Mouse (Mus musculus): ENCODE results near the gene Twnk.

Twnk gene

GRCm38 (mm10) chr19:45049523-45049922 is 44.1 kb downstream of the Twnk start:
- DNase-seq (ENCODE audit: low spot score) = no peak

DNA sequence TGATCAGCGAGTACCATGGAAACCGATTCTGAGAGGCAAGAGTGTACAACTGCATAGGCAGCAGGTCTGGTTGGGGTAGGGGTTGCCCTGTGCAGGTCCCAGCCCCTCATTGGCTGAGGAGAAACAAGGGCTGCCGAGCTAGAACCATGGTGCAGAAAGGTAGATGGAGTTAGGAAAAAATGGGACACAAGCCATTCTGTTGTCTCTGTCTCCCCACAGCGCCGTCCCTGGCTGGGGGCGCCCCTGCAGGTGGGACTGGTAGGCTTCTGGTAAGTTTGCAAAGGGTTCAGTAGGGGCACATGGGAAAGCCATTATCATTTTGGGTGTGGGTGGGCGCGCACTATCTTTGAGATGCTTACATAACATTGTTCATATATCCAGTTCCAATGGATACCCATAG is 48.0 kb downstream of the Twnk start:
- no peak for DNase-seq (ENCODE audit: low spot score)

GRCm38 (mm10) chr19:45054892-45055690 is 49.6 kb downstream of the Twnk start:
- no peak for DNase-seq (ENCODE audit: low spot score)

DNA sequence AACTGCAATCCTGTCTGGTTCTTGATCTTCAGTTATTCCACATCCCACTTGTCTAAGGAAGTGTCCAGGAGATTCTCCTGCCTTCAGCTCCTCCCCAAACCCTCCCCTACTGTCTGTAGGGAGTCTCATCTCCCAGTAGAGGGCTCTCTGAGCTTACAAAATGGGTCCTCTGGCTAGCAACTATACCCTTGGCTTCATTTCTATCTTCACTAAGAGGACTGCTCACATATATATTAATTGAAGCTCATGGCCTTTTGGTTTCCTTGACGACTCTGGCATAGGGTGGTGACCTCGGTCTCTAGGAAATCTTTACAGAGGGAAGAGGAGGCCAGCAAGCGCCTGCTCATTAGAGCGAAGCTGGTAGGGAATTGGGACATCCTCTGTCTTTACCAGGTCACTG is 50.9 kb downstream of the Twnk start:
- no peak for DNase-seq (ENCODE audit: low spot score)

- DNase-seq (ENCODE audit: low spot score) = no peak
Measured at GRCm38 (mm10) chr19:45056908-45057698, 51.6 kb downstream of the Twnk start.

DNA sequence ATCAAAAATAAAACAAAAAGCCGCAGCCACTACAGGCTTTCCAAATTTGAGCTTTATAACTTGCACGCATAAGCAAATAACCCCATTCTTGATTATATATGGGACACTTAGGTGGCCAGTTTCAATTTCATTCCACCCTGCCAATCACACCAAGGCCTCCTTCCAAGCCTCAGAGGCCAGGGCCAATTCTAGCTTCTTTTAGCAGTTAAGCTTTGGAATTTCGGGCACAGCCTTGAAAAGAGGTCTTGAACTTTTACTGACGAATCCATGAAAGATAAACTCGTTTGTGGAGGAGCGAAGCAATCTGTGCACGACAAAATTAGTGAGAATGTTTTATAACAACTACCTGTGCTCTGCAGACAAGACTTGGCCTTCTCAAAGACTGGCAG is 52.3 kb downstream of the Twnk start:
- no peak for DNase-seq (ENCODE audit: low spot score)

- DNase-seq (ENCODE audit: low spot score) = peak; percentile 98
Measured at GRCm38 (mm10) chr19:45058113-45058839, 52.8 kb downstream of the Twnk start.

DNA sequence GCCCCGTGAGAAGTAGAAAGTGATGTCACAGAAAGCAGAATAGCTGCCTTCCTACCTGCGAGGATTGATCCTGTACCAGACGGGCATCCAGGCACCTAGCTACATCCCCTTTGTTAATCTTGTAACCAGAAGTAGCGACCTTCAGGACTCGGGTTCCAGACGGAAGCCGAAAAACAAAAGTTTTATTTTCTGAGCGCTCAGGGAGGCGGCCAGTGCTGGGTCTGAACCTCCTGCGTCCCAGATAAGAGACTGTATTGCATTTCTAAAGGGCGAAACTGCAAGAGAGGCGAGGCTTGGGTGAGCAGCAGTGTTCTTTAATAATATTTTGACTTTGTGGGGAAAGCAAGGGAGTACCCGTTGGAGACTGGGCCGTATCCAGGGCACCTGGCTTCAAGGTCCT is 53.4 kb downstream of the Twnk start:
- no peak for DNase-seq (ENCODE audit: low spot score)

Measured in yolk sac, embryonic 10.5 days (tissue).